Mouse (Mus musculus) neural tube, embryonic 14.5 days (tissue): ENCODE results near the gene Snapin. TPM values are rescaled to one million over a fixed set of nuclear protein-coding genes. Genes with fewer than 3 reads are reported as not detected.
A peak's percentile ranks its signal among the peaks of the same experiment; 100 is the strongest.

Experiments used
- ATAC-seq: fragments of 200-750 bp; cut with Nextera tagmentation; 2 replicates; pipeline ENCODE4 v1.8.0; 2017; ENCODE audit warnings: low read depth, mild to moderate bottlenecking, moderate TSS enrichment, moderate library complexity
- H3K27ac ChIP-seq: fragments of 300-500 bp; sonication (generic); 2 replicates; pipeline ENCODE4 v1.5.1; 2014; ENCODE audit warnings: low read depth, mild to moderate bottlenecking, control low read depth, low read length, moderate library complexity, mixed read lengths
- H3K27me3 ChIP-seq: fragments of 300-500 bp; sonication (generic); 2 replicates; pipeline ENCODE4 v1.6.1; 2014; ENCODE audit warnings: low read length; ENCODE audit not compliant: control insufficient read depth, insufficient read depth
- H3K36me3 ChIP-seq: fragments of 300-500 bp; sonication (generic); 2 replicates; pipeline ENCODE4 v1.6.1; 2014; ENCODE audit warnings: low read length, mixed read lengths; ENCODE audit not compliant: control insufficient read depth, insufficient read depth
- H3K4me1 ChIP-seq: fragments of 300-500 bp; sonication (generic); 2 replicates; pipeline ENCODE4 v1.6.1; 2014; ENCODE audit warnings: low read length; ENCODE audit not compliant: control insufficient read depth, insufficient read depth
- H3K4me2 ChIP-seq: fragments of 300-500 bp; sonication (generic); 2 replicates; pipeline ENCODE4 v1.6.1; 2014; ENCODE audit warnings: mild to moderate bottlenecking, low read depth, low read length, control low read depth
- H3K4me3 ChIP-seq: fragments of 300-500 bp; sonication (generic); 2 replicates; pipeline ENCODE4 v1.5.1; 2014; ENCODE audit warnings: low read depth, low read length, control low read depth, mixed read lengths
- H3K9ac ChIP-seq: fragments of 300-500 bp; sonication (generic); replicated peaks from 2 replicates; pipeline ENCODE4 v1.6.1; 2014; ENCODE audit warnings: low read depth, mild to moderate bottlenecking, control low read depth, low read length, mixed read lengths
- H3K9me3 ChIP-seq: fragments of 300-500 bp; sonication (generic); 2 replicates; pipeline ENCODE4 v1.6.1; 2016; ENCODE audit warnings: low read length; ENCODE audit not compliant: control insufficient read depth
- WGBS: fragments of 180-500 bp; shearing (Covaris S2); extraction: QIAGEN DNeasy Blood & Tissue Kit; methylation state at CpG from one replicate; pipeline ENCODE4 v1.1.7; 2014; 5-methylcytosine and 5-hydroxymethylcytosine counted together
- polyA plus RNA-seq: library from polyadenylated mRNA; unstranded; fragments of >200 nt; fragmentation: Nextera tagmentation; extraction: Ambion mirVana; gene quantifications from 2 replicates; pipeline ENCODE4 v1.2.1, GENCODE M21; 2014

Snapin gene
- polyA plus RNA-seq, 1 experiment from 2014 or later: 112 TPM

DNA sequence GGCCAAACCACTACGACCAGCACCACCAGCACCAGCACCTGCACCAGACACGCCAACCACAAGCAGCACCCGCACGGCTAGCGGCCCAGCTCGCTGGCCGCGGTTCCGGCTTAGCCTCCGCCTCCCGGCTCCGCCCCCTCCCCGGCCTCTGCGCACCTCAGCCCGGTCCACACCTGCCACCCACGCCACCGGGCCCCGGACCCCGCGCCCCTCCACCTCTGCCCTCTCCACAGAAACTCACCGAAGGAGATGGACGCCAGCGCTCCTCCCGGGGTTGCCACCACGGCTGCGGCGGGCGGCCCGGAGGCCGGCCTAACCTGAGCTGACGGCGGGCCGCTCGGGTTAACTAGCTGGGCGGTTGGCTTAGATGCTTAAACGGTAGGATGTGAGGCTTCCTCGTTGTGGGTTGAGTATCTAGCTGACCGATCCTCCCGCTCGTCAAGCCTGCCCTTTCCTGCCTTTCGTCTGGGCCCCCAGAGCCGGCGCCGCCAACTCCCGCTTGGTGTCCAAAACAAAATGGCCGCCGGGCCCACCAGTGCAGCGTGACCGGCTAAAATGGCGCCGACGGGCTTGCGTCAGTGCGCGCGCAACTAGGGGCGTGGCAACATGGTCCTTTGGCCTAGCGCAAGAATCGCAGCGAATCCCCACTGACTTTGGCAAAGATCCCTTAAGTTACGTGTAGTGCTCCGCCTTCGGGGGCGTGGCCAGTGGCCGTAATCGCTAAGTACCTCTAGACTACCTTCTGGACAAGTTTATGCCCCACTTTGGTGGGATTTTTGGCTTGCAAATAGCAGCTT, 18.3 kb upstream of the Snapin start, which contains the start of gene Chtop:
Gene Chtop, minus strand, starts transcription at position 549 of the 797 bp plus-strand sequence.
- WGBS: under 1% methylated on average over 65 of the region's 66 CpGs
- peak; percentile 94 for ATAC-seq
- peak within 1 kb of the TSS; percentile 99 for H3K9ac ChIP-seq
- peak within 1 kb of the TSS; percentile 83 for H3K4me2 ChIP-seq
- no peaks in the 10 kb centered on the region for H3K9me3 ChIP-seq
- peak within 1 kb of the TSS; percentile 95 for H3K4me3 ChIP-seq
- peaks cover 23% of the 10 kb centered on the region for H3K4me1 ChIP-seq
- peaks cover 31% of the 10 kb centered on the region for H3K36me3 ChIP-seq
- H3K27ac ChIP-seq: peak within 1 kb of the TSS; percentile 93
- H3K27me3 ChIP-seq: peaks cover 2% of the 10 kb centered on the region; the same call in 1 of the 2 replicates

DNA sequence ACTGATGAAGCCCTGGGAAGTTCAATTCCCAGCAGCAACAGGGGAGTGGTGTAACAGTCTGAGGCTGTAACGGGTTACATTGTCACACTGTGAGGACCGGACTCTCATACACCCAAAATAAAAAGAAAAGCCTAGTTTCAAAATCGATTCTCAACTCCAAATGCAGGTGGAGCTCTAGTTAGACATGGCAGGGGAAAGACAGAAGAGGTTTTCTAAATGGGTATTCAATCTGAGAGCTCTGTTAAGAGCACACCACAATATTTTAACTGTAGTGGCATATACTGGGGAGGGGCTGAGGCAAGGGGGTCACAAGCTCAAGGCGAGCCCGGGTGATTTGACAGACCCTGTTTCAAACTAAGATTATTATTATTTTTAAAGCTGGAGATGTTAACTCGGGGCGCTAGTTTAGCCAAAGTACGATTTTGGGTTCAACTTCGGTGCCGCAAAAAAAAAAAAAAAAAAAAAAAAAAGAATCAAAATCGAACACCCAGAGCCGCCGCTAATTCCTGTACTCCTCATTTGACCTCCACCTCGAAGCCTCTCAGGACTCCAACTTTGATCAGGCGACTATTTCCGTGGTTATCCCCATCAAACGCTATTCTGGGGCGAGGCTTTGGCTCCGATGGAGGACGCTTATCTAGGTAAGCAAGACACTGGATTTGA, 17.6 kb upstream of the Snapin start:
- H3K9me3 ChIP-seq: no peaks in the 10 kb centered on the region
- peak overlapping the region; percentile 93 for H3K27ac ChIP-seq
- H3K4me1 ChIP-seq: peaks cover 25% of the 10 kb centered on the region
- H3K4me3 ChIP-seq: peak overlapping the region; percentile 95
- peaks cover 35% of the 10 kb centered on the region for H3K36me3 ChIP-seq
- peak overlapping the region; percentile 99 for H3K9ac ChIP-seq
- 3% methylated on average over 20 of the region's 20 CpGs for WGBS
- H3K4me2 ChIP-seq: peak overlapping the region; percentile 83
- ATAC-seq: no peak
- H3K27me3 ChIP-seq: no peaks in the 10 kb centered on the region

DNA sequence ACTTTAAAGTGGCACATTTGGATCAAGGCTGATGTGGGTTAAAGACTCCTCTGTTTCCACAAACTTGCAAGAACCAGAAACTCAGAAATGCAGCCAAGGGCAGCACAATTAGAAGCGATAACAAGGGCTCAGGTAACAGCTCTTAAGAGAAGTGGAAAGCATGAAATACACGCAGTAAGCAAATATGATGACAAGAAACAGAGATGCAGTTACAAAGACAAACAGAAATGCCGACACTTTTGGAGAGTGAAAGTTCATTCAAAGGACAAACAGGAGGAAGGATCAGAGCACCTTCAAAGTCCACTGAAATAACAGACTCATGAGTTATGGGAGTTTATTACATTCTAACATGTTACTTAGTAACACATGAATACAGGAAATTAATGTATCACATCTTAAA, 15.5 kb upstream of the Snapin start:
- H3K4me2 ChIP-seq: no peak overlapping the region
- H3K9me3 ChIP-seq: no peaks in the 10 kb centered on the region
- WGBS: 91% methylated on average over 3 of the region's 3 CpGs
- no peaks in the 10 kb centered on the region for H3K27me3 ChIP-seq
- H3K4me1 ChIP-seq: peaks cover 25% of the 10 kb centered on the region
- H3K36me3 ChIP-seq: peaks cover 53% of the 10 kb centered on the region
- H3K27ac ChIP-seq: no peak overlapping the region
- ATAC-seq: no peak
- H3K9ac ChIP-seq: no peak overlapping the region
- no peak overlapping the region for H3K4me3 ChIP-seq

DNA sequence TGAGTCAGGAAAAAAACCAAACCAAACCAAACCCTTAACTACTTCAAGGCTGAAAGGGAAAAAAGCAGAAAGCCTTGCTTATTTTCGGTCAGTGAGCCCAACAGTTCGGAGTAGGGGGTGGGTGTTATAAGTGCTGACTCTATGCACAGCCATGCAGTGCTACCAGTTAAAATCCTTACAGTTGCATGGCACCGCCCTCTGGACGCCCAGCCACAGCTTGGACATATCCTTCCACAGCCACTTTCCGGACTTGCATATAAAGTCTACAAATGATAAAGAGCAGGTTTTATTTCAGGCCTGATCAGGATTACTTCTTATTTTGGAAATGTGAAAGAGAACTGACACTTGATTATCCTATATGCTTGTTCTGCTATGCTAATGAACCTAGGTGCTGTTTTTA, 14.4 kb upstream of the Snapin start:
- no peak for ATAC-seq
- 90% methylated on average over 5 of the region's 5 CpGs for WGBS
- no peaks in the 10 kb centered on the region for H3K9me3 ChIP-seq
- H3K4me1 ChIP-seq: peaks cover 25% of the 10 kb centered on the region
- no peaks in the 10 kb centered on the region for H3K27me3 ChIP-seq
- no peak overlapping the region for H3K27ac ChIP-seq
- H3K9ac ChIP-seq: no peak overlapping the region
- no peak overlapping the region for H3K4me2 ChIP-seq
- H3K4me3 ChIP-seq: no peak overlapping the region
- peaks cover 55% of the 10 kb centered on the region for H3K36me3 ChIP-seq

DNA sequence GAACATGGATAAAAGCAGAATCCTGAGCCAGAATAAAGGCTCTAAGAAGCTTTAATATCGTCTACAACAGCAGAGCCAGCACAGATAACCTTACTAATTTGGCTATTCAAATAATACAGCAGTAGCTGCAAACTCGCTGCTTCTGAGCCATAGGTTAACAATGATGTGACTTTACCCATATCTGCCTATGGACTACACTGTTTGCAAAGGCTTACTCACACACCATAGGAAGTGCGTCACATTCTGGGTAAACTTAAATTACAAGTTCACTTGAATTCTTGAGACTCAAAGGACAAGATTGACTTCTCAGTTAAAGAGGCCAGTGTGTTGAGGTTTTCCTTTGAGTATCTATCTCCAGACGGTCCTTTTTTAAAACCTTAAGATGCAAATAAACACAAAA, 12.6 kb upstream of the Snapin start:
- H3K27ac ChIP-seq: no peak overlapping the region
- peaks cover 25% of the 10 kb centered on the region for H3K4me1 ChIP-seq
- peaks cover 63% of the 10 kb centered on the region for H3K36me3 ChIP-seq
- H3K9ac ChIP-seq: no peak overlapping the region
- no peak overlapping the region for H3K4me2 ChIP-seq
- no peak for ATAC-seq
- H3K4me3 ChIP-seq: no peak overlapping the region
- no peaks in the 10 kb centered on the region for H3K9me3 ChIP-seq
- WGBS: 91% methylated on average over 4 of the region's 4 CpGs
- no peaks in the 10 kb centered on the region for H3K27me3 ChIP-seq

DNA sequence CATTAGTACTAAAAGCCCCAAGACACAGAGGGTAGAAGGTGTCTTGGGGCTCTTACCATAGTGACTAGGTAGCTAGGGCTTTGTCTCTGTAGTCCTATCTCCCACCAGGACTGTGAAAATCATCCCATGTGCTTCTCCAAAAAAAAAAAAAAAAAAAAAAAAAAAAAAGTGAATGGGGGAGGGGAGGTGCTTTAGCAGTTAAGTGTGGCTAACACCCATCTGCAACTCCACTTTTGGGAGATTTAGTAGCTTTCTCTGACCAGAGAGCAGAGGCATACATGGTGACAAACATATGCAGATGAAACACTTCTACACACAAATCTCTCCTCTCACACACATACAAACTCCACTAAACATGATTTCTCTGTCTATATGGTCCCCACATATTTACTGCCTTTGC, 6.8 kb upstream of the Snapin start:
- no peak overlapping the region for H3K27ac ChIP-seq
- no peak for ATAC-seq
- no peaks in the 10 kb centered on the region for H3K4me1 ChIP-seq
- no peaks in the 10 kb centered on the region for H3K9me3 ChIP-seq
- no peaks in the 10 kb centered on the region for H3K27me3 ChIP-seq
- peaks cover 42% of the 10 kb centered on the region for H3K36me3 ChIP-seq
- no peak overlapping the region for H3K9ac ChIP-seq
- H3K4me3 ChIP-seq: no peak overlapping the region
- no peak overlapping the region for H3K4me2 ChIP-seq

DNA sequence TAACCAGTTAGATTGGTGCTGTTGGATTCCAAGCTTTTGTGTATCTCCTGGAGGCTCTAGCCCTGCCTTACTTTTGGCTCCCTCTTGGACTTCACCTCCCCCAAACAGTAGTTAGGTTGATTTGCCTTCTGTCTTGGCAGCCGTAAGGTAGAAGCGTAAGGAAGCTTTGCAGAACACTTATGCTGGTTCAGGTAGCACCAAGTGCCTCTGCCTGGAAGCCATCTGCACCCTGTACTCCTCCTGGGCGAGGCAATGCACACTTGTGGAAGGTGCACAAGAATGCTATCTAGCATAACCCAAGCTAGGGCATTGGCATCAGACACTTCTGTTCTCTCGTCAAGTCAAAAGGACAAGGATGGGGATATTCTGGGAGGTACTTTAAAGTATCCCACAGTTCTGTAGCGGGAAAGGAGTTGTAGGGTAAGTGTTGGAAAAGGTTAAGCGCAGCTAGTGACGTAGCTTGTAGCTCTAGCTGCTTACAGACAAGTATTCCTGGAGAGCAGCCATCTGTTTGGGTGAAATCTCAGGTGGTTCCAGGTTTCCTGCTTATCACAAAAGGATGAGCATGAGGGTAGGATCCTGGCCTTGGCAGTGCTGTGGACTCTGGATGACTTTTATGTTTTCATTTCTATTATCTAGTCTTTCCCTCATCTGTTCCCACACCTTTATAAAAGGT, 5.2 kb upstream of the Snapin start:
- no peak for ATAC-seq
- Histone ChIP-seq H3K4me1 (no peaks in the 10 kb centered on the region), H3K27ac (no peak overlapping the region), H3K9me3 (no peaks in the 10 kb centered on the region), H3K4me2 (no peak overlapping the region), H3K27me3 (no peaks in the 10 kb centered on the region), H3K4me3 (no peak overlapping the region), H3K36me3 (peaks cover 28% of the 10 kb centered on the region), H3K9ac (no peak overlapping the region)
- WGBS: 94% methylated on average over 7 of the region's 7 CpGs

DNA sequence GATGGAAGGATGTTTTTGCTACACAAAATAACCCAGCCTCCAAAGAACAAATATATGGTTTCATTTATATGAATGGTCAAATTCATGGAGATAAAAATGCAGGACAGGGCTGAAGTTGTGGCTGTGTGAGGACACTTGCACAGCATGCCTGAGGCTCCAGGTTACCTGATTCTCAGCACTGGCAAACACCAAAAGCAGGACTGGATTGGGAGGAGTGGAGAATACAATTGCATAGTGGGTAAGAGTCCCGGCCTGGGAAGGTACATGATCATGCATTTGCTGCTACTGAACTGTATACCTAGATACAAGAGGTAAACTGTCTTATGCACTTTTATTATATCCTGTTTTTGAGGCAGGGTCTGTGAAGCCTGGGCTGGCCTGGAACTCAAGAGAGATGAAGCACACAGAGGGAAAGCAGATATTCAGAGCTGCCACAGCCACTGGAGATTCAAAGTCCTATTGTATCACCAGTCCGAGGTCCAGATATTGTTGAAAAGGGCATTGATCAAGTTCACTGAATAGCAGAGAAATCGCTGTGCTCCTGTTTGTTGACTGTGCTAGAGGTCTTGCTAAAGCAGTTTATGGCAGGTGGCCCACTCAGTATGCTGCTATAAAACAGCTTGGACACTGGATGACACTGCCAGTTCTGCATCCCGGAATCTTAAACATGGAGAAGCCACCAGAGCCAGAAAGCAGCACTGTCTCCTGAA, 3.2 kb upstream of the Snapin start:
- Histone ChIP-seq H3K27me3 (no peaks in the 10 kb centered on the region), H3K9me3 (no peaks in the 10 kb centered on the region), H3K36me3 (peaks cover 30% of the 10 kb centered on the region), H3K4me2 (no peak overlapping the region), H3K27ac (no peak overlapping the region), H3K4me1 (peaks cover 7% of the 10 kb centered on the region; the same call in 1 of the 2 replicates), H3K4me3 (no peak overlapping the region), H3K9ac (no peak overlapping the region)
- ATAC-seq: no peak
- WGBS: 46% methylated on average over 4 of the region's 4 CpGs
